Mouse (Mus musculus) erythroblast, adult 5-6 weeks (primary cell): ENCODE data around the gene Acaa1a. TPM values are rescaled to one million over a fixed set of nuclear protein-coding genes. Genes with fewer than 3 reads are reported as not detected.

Experiments
- ATAC-seq: replicated peaks from 2 replicates; pipeline ENCODE4 v1.8.0; 2016; ENCODE audit warnings: moderate number of reproducible peaks, mild to moderate bottlenecking, moderate TSS enrichment, inconsistent platforms; ENCODE audit not compliant: poor library complexity, low FRiP score, severe bottlenecking
- total RNA-seq, 2 experiments: library from RNA; stranded (forward) in 1 of 2; stranded (reverse) in 1 of 2; fragments of 150-400 nt in 1 of 2; fragments of 200-764, 138-1000 nt in 1 of 2; gene quantifications; 2 replicates each; pipeline versions ENCODE4 v1.2.3 to v1.2.4; 2015 to 2017; ENCODE audit warnings: low replicate concordance in 2 of 2

Acaa1a gene
- total RNA-seq, 2 experiments from 2014 or later: 4.1 to 6.9 TPM

GRCm38 (mm10) chr9:119375008-119375407 is 35.5 kb downstream of the Acaa1a start:
- no peak for ATAC-seq

- ATAC-seq: no peak
These were observed 36.1 kb downstream of the Acaa1a start for GRCm38 (mm10) chr9:119375556-119375955.

- no peak for ATAC-seq
These were observed 38.8 kb downstream of the Acaa1a start for GRCm38 (mm10) chr9:119378231-119378630.

- no peak for ATAC-seq
These were observed 43.1 kb downstream of the Acaa1a start for GRCm38 (mm10) chr9:119382603-119383002.

GRCm38 (mm10) chr9:119388956-119389355 is 49.5 kb downstream of the Acaa1a start:
- ATAC-seq: no peak

GRCm38 (mm10) chr9:119390214-119390613 is 50.7 kb downstream of the Acaa1a start:
- ATAC-seq: no peak

- no peak for ATAC-seq
These were observed 55.3 kb downstream of the Acaa1a start for GRCm38 (mm10) chr9:119394808-119395207.

Other genes with a start within 250 kb of the Acaa1a start
- gene Plcd1, start 246.2 kb upstream of the Acaa1a start, total RNA-seq (2015; ENCODE audit: low replicate concordance): not detected in 2 replicates
- gene Plcd1, start 246.2 kb upstream of the Acaa1a start, total RNA-seq (2017; ENCODE audit: low replicate concordance): not detected in 2 replicates
- gene Dlec1, start 237.2 kb upstream of the Acaa1a start, total RNA-seq (2015; ENCODE audit: low replicate concordance): 0.21 TPM in 1 of 2 replicates, not detected in the other
- not detected in 2 replicates for gene Dlec1, start 237.2 kb upstream of the Acaa1a start, total RNA-seq (2017; ENCODE audit: low replicate concordance)
- gene Acaa1b, start 182.6 kb upstream of the Acaa1a start, total RNA-seq (2015; ENCODE audit: low replicate concordance): not detected in 2 replicates
- 1.4 TPM in 1 of 2 replicates, not detected in the other for gene Acaa1b, start 182.6 kb upstream of the Acaa1a start, total RNA-seq (2017; ENCODE audit: low replicate concordance)
- gene Gm47289, start 180.5 kb upstream of the Acaa1a start, total RNA-seq (2015; ENCODE audit: low replicate concordance): not detected in 2 replicates
- not detected in 2 replicates for gene Gm47289, start 180.5 kb upstream of the Acaa1a start, total RNA-seq (2017; ENCODE audit: low replicate concordance)
- not detected in 2 replicates for gene Slc22a13, start 130.6 kb upstream of the Acaa1a start, total RNA-seq (2015; ENCODE audit: low replicate concordance)
- gene Slc22a13, start 130.6 kb upstream of the Acaa1a start, total RNA-seq (2017; ENCODE audit: low replicate concordance): not detected in 2 replicates
- 3.7 and 7.5 TPM in 2 replicates for gene Oxsr1, start 17.2 kb upstream of the Acaa1a start, total RNA-seq (2015; ENCODE audit: low replicate concordance)
- 11.0 and 17.0 TPM in 2 replicates for gene Oxsr1, start 17.2 kb upstream of the Acaa1a start, total RNA-seq (2017; ENCODE audit: low replicate concordance)
- 11.7 and 20.0 TPM in 2 replicates for gene Myd88, start 1.7 kb downstream of the Acaa1a start, total RNA-seq (2015; ENCODE audit: low replicate concordance)
- 5.1 and 8.5 TPM in 2 replicates for gene Myd88, start 1.7 kb downstream of the Acaa1a start, total RNA-seq (2017; ENCODE audit: low replicate concordance)
- 0.19 TPM in 1 of 2 replicates, not detected in the other for gene Xylb, start 17.7 kb downstream of the Acaa1a start, total RNA-seq (2015; ENCODE audit: low replicate concordance)
- 0.56 TPM in 1 of 2 replicates, not detected in the other for gene Xylb, start 17.7 kb downstream of the Acaa1a start, total RNA-seq (2017; ENCODE audit: low replicate concordance)
- not detected in 2 replicates for gene Slc22a14, start 25.9 kb downstream of the Acaa1a start, total RNA-seq (2015; ENCODE audit: low replicate concordance)
- not detected in 2 replicates for gene Slc22a14, start 25.9 kb downstream of the Acaa1a start, total RNA-seq (2017; ENCODE audit: low replicate concordance)
- gene Acvr2b, start 62.4 kb downstream of the Acaa1a start, total RNA-seq (2015; ENCODE audit: low replicate concordance): not detected in 2 replicates
- gene Acvr2b, start 62.4 kb downstream of the Acaa1a start, total RNA-seq (2017; ENCODE audit: low replicate concordance): 1.3 TPM in 1 of 2 replicates, not detected in the other
- 1.5 TPM in 2 replicates for gene Exog, start 105.3 kb downstream of the Acaa1a start, total RNA-seq (2015; ENCODE audit: low replicate concordance)
- 0.70 and 0.77 TPM in 2 replicates for gene Exog, start 105.3 kb downstream of the Acaa1a start, total RNA-seq (2017; ENCODE audit: low replicate concordance)
- not detected in 2 replicates for gene Scn5a, start 239.3 kb downstream of the Acaa1a start, total RNA-seq (2015; ENCODE audit: low replicate concordance)
- gene Scn5a, start 239.3 kb downstream of the Acaa1a start, total RNA-seq (2017; ENCODE audit: low replicate concordance): not detected in 2 replicates